Mouse (Mus musculus): ENCODE results near the gene Epb41l2. TPM values are rescaled to one million over a fixed set of nuclear protein-coding genes. Genes with fewer than 3 reads are reported as not detected.

Gene Epb41l2
- polyA plus RNA-seq, 1 experiment: 121 TPM

GRCm38 (mm10) chr10:25393721-25394120 is 34.1 kb downstream of the Epb41l2 start:
- Histone ChIP-seq H3K4me3 (ENCODE audit: insufficient read depth, low read length) (no peak overlapping the region), H3K27ac (ENCODE audit: insufficient read depth, low read length) (no peak overlapping the region), H3K4me1 (ENCODE audit: control insufficient read depth, insufficient read depth, low read length) (peaks cover 4% of the 10 kb centered on the region)
- TF ChIP-seq POLR2A (IDR thresholded peaks at IDR 0.05; ENCODE audit: extremely low read depth, insufficient read depth, low read length) (no peak), CTCF (IDR thresholded peaks at IDR 0.05; ENCODE audit: extremely low read depth, insufficient read depth, low read length) (no peak)

DNA sequence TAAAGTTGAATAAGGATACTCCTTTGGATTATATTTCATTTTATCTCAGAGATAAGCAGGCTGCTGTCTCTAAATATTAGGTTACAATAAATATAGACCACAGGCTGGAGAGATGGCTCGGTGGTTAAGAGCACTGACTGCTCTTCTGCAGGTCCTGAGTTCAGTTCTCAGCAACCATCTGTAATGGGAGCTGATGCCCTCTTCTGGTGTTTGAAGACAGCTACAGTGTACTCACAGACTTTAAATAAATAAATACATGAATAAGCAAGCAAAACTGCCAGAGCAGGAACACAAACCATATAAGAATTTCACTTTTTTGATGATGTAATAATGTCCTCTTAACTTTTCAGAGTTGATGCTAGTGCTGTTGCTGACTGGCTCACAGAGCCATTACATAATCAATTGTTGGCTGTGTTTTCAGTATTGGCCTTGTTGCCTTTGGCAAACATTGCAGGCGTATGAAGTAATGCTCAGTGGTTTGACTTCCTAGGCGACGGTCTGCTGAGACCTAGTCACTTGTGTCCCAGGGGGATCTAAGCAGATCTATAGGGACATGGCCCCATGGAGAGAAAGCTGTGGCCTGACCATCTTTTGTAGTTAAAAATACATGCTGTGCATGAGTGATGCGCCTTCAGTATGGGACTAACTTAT is 35.8 kb downstream of the Epb41l2 start:
- TF ChIP-seq POLR2A (IDR thresholded peaks at IDR 0.05; ENCODE audit: extremely low read depth, insufficient read depth, low read length) (no peak), CTCF (IDR thresholded peaks at IDR 0.05; ENCODE audit: extremely low read depth, insufficient read depth, low read length) (no peak)

DNA sequence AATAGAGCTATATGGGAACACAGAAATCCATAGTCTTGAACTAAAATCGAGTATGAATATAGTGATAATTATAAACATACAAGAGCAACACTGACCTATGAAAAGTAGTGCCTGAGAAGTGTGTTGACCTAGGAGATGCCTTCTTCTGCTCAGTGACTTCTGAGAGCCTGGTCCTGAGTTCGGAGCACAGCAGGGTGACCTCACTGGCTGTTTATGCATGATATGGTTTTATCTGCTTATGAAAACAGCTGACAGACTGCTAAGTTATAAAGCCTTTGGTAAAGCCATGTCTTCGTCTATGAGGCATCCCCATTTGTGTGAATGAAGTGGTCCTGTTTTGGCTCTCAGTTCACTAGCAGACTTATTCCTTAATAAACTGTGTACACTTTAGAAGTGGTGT is 37.3 kb downstream of the Epb41l2 start:
- H3K4me1 ChIP-seq (ENCODE audit: control insufficient read depth, insufficient read depth, low read length): peaks cover 4% of the 10 kb centered on the region
- H3K27ac ChIP-seq (ENCODE audit: insufficient read depth, low read length): no peak overlapping the region
- no peak overlapping the region for H3K4me3 ChIP-seq (ENCODE audit: insufficient read depth, low read length)
- TF ChIP-seq POLR2A (IDR thresholded peaks at IDR 0.05; ENCODE audit: extremely low read depth, insufficient read depth, low read length): no peak
- TF ChIP-seq CTCF (IDR thresholded peaks at IDR 0.05; ENCODE audit: extremely low read depth, insufficient read depth, low read length): no peak

More for the DNA sequence above, 35.8 kb downstream of the Epb41l2 start:
- Histone ChIP-seq H3K4me1 (ENCODE audit: control insufficient read depth, insufficient read depth, low read length) (peaks cover 4% of the 10 kb centered on the region), H3K27ac (ENCODE audit: insufficient read depth, low read length) (no peak overlapping the region), H3K4me3 (ENCODE audit: insufficient read depth, low read length) (no peak overlapping the region)

DNA sequence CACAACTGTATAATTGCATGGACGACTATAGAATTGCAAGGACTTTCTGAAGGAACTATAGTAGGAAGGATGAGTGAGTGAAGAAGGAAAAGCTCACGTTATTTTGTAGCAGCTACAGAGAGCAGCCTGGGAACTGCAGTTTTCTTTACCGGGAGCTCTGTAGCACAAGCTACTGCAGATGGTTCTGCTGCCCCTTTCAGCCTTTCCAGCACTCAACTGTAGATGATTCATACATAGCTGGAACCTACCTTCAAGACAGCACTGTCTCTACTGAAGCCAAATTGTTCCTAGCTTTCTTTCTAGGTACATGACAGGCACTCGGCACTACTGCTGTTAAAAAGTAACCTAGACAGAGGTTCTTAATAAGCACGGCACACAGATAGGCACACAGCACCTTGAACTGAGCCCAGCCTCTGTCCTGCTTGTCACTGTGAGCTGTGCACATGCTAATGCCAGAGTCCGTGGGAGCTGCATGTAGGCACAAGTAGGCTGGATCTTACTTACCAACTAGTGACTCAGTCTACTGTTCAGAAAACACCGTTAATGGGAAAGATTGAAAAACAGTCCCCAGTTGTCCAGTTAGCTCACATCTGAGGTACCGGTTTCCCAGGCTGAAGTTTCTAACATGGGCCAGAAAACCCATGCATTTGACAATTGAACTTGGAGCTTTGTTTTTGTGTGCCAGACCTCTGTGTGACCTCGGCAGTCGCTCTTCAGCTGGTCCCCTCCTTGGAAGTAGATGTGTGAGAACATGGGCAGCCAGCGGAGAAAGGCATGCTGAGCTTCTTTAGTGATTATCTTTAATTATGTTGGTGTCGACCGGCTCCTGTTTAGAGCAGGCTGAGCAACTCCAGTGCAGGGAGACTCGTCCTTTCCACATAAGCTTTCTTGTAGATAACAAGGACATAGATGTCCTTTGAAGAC is 38.4 kb downstream of the Epb41l2 start:
- Histone ChIP-seq H3K4me3 (ENCODE audit: insufficient read depth, low read length) (no peak overlapping the region), H3K27ac (ENCODE audit: insufficient read depth, low read length) (no peak overlapping the region), H3K4me1 (ENCODE audit: control insufficient read depth, insufficient read depth, low read length) (peaks cover 4% of the 10 kb centered on the region)
- TF ChIP-seq CTCF (IDR thresholded peaks at IDR 0.05; ENCODE audit: extremely low read depth, insufficient read depth, low read length): no peak
- TF ChIP-seq POLR2A (IDR thresholded peaks at IDR 0.05; ENCODE audit: extremely low read depth, insufficient read depth, low read length): no peak

DNA sequence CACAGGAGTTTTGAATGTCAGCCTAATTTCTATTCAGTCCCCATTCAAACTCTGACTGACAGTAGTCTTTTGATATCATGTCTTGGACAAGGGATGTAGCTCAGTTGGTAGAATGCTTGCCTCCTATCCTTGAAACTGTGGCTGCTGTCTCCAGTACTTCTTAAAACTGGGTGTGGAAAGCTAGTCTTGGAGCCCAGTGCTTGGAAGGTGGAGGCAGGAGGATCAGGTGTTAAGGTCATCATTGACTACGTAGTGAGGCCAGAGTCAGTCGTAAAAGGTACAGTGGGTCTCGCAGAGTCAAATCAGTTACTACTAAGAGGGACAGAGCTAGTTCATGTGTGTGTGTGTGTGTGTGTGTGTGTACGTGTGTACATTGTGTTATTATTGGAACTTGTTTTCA is 39.4 kb downstream of the Epb41l2 start:
- no peak overlapping the region for H3K27ac ChIP-seq (ENCODE audit: insufficient read depth, low read length)
- no peak overlapping the region for H3K4me3 ChIP-seq (ENCODE audit: insufficient read depth, low read length)
- H3K4me1 ChIP-seq (ENCODE audit: control insufficient read depth, insufficient read depth, low read length): peaks cover 4% of the 10 kb centered on the region
- TF ChIP-seq CTCF (IDR thresholded peaks at IDR 0.05; ENCODE audit: extremely low read depth, insufficient read depth, low read length): no peak
- TF ChIP-seq POLR2A (IDR thresholded peaks at IDR 0.05; ENCODE audit: extremely low read depth, insufficient read depth, low read length): no peak

DNA sequence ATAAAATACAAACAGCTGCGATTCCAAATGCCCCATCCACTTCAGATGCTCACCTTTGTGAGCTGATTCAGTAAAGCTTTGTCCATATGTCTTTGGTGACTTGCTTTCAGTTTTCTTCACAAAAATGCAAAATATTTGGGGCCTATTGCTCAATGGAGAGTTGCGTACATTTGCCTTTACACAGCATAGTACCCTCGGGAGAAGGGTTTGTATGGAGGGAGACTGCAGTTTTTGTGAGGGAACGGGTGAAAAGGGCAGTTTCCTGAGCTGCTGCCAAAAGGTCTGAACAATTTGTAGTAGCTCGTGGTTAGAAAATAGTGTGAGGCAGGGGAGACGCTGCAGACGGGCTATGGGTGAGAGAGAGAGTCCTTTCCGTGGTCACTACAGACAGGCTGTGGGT is 40.5 kb downstream of the Epb41l2 start:
- Histone ChIP-seq H3K4me1 (ENCODE audit: control insufficient read depth, insufficient read depth, low read length) (peaks cover 4% of the 10 kb centered on the region), H3K4me3 (ENCODE audit: insufficient read depth, low read length) (no peak overlapping the region), H3K27ac (ENCODE audit: insufficient read depth, low read length) (no peak overlapping the region)
- no peak for TF ChIP-seq CTCF (IDR thresholded peaks at IDR 0.05; ENCODE audit: extremely low read depth, insufficient read depth, low read length)
- no peak for TF ChIP-seq POLR2A (IDR thresholded peaks at IDR 0.05; ENCODE audit: extremely low read depth, insufficient read depth, low read length)

GRCm38 (mm10) chr10:25400646-25401045 is 41.0 kb downstream of the Epb41l2 start:
- H3K27ac ChIP-seq (ENCODE audit: insufficient read depth, low read length): no peak overlapping the region
- H3K4me1 ChIP-seq (ENCODE audit: control insufficient read depth, insufficient read depth, low read length): peaks cover 4% of the 10 kb centered on the region
- no peak overlapping the region for H3K4me3 ChIP-seq (ENCODE audit: insufficient read depth, low read length)
- no peak for TF ChIP-seq CTCF (IDR thresholded peaks at IDR 0.05; ENCODE audit: extremely low read depth, insufficient read depth, low read length)
- no peak for TF ChIP-seq POLR2A (IDR thresholded peaks at IDR 0.05; ENCODE audit: extremely low read depth, insufficient read depth, low read length)

DNA sequence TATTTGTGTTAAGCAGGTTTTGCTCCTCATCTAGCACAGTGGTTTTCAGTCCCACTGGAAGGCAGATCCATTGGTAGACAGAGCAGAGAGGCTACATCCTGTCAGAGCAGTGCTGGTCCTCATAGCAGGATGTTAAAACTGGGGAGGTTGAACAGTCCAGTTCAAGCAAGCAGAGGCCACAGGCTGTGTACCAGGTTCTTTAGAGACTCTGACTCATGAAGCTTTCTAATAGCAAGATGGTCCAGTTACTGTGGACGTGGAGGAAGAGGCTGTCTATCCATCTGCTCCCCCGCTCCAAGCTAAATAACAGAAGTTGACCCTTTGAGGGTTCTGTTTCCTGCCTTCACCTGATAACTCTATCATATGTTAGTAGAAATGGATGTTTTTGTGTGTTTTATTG is 41.8 kb downstream of the Epb41l2 start:
- Histone ChIP-seq H3K4me1 (ENCODE audit: control insufficient read depth, insufficient read depth, low read length) (peaks cover 4% of the 10 kb centered on the region), H3K27ac (ENCODE audit: insufficient read depth, low read length) (no peak overlapping the region), H3K4me3 (ENCODE audit: insufficient read depth, low read length) (no peak overlapping the region)
- TF ChIP-seq POLR2A (IDR thresholded peaks at IDR 0.05; ENCODE audit: extremely low read depth, insufficient read depth, low read length) (no peak), CTCF (IDR thresholded peaks at IDR 0.05; ENCODE audit: extremely low read depth, insufficient read depth, low read length) (no peak)

- Histone ChIP-seq H3K4me3 (ENCODE audit: insufficient read depth, low read length) (no peak overlapping the region), H3K27ac (ENCODE audit: insufficient read depth, low read length) (no peak overlapping the region), H3K4me1 (ENCODE audit: control insufficient read depth, insufficient read depth, low read length) (peaks cover 4% of the 10 kb centered on the region)
- TF ChIP-seq CTCF (IDR thresholded peaks at IDR 0.05; ENCODE audit: extremely low read depth, insufficient read depth, low read length) (no peak), POLR2A (IDR thresholded peaks at IDR 0.05; ENCODE audit: extremely low read depth, insufficient read depth, low read length) (no peak)
Measured at GRCm38 (mm10) chr10:25402886-25403285, 43.3 kb downstream of the Epb41l2 start.
